Mouse (Mus musculus) limb, embryonic 14.5 days (tissue): ENCODE results near the gene Tmem59l. TPM values are rescaled to one million over a fixed set of nuclear protein-coding genes. Genes with fewer than 3 reads are reported as not detected.
A peak's percentile ranks its signal among the peaks of the same experiment; 100 is the strongest.

Experiments
- ATAC-seq: fragments of 200-750 bp; cut with Nextera tagmentation; 2 replicates; pipeline ENCODE4 v1.8.0; 2017; ENCODE audit warnings: low read depth, moderate number of reproducible peaks, moderate TSS enrichment; ENCODE audit not compliant: low FRiP score
- DNase-seq: peaks from one replicate; pipeline ENCODE4 v3.0.0-alpha.2; 2015; ENCODE audit warnings: low spot score
- H3K27ac ChIP-seq: fragments of 300-500 bp; sonication (generic); replicated peaks from 2 replicates; pipeline ENCODE4 v1.5.1; 2014; ENCODE audit warnings: low read depth, mild to moderate bottlenecking, low read length, moderate library complexity, mixed read lengths
- H3K27me3 ChIP-seq: fragments of 300-500 bp; sonication (generic); 2 replicates; pipeline ENCODE4 v1.6.1; 2014; ENCODE audit warnings: low read length, mixed read lengths; ENCODE audit not compliant: control insufficient read depth, insufficient read depth
- H3K36me3 ChIP-seq: fragments of 300-500 bp; sonication (generic); 2 replicates; pipeline ENCODE4 v1.6.1; 2014; ENCODE audit warnings: mild to moderate bottlenecking, low read length, moderate library complexity, mixed read lengths; ENCODE audit not compliant: control insufficient read depth, insufficient read depth
- H3K4me1 ChIP-seq: fragments of 300-500 bp; sonication (generic); 2 replicates; pipeline ENCODE4 v1.6.1; 2014; ENCODE audit warnings: antibody characterized with exemption, low read length, mixed read lengths; ENCODE audit not compliant: control insufficient read depth, insufficient read depth
- H3K4me2 ChIP-seq: fragments of 300-500 bp; sonication (generic); replicated peaks from 2 replicates; pipeline ENCODE4 v1.6.1; 2014; ENCODE audit warnings: low read depth, mild to moderate bottlenecking, low read length, moderate library complexity; ENCODE audit not compliant: severe bottlenecking
- H3K4me3 ChIP-seq: fragments of 300-500 bp; sonication (generic); replicated peaks from 2 replicates; pipeline ENCODE4 v1.5.1; 2014; ENCODE audit warnings: low read length
- H3K9ac ChIP-seq: fragments of 300-500 bp; sonication (generic); 2 replicates; pipeline ENCODE4 v1.6.1; 2014; ENCODE audit warnings: mild to moderate bottlenecking, low read depth, low read length, moderate library complexity; ENCODE audit not compliant: severe bottlenecking
- H3K9me3 ChIP-seq: fragments of 300-500 bp; sonication (generic); 2 replicates; pipeline ENCODE4 v1.6.1; 2016; ENCODE audit warnings: low read length; ENCODE audit not compliant: control insufficient read depth
- POLR2A ChIP-seq: fragments of 200-500 bp; IDR thresholded peaks from 2 replicates; pipeline ENCODE4 v1.8.0; 2012; ENCODE audit warnings: inconsistent platforms, mild to moderate bottlenecking, moderate library complexity, borderline replicate concordance; ENCODE audit not compliant: insufficient read depth, insufficient read length; ENCODE audit errors: extremely low read depth
- WGBS: fragments of 180-500 bp; shearing (Covaris S2); extraction: QIAGEN DNeasy Blood & Tissue Kit; methylation state at CpG from one replicate; pipeline ENCODE4 v1.1.7; 2014; 5-methylcytosine and 5-hydroxymethylcytosine counted together
- polyA plus RNA-seq, 2 experiments: library from polyadenylated mRNA; depleted of rRNA in 1 of 2; stranded (reverse) in 1 of 2; unstranded in 1 of 2; fragments of >200 nt; fragmentation: Nextera tagmentation in 1 of 2; extraction: Ambion mirVana in 1 of 2; gene quantifications; 2 replicates each; pipeline versions ENCODE4 v1.2.1 to v1.2.3; 2012 to 2014

The Tmem59l gene
- polyA plus RNA-seq, 2 experiments: 13.1 to 15.7 TPM

GRCm38 (mm10) chr8:70452196-70452966, 34.8 kb downstream of the Tmem59l start:
- peaks cover 22% of the 10 kb centered on the region for H3K4me1 ChIP-seq
- H3K4me3 ChIP-seq: no peak overlapping the region
- H3K4me2 ChIP-seq: no peak overlapping the region
- H3K27me3 ChIP-seq: no peaks in the 10 kb centered on the region
- H3K36me3 ChIP-seq: peaks cover 37% of the 10 kb centered on the region
- H3K27ac ChIP-seq: no peak overlapping the region
- DNase-seq: no peak
- H3K9ac ChIP-seq: no peak overlapping the region
- 66% methylated on average over 52 of the region's 52 CpGs for WGBS
- no peaks in the 10 kb centered on the region for H3K9me3 ChIP-seq
- ATAC-seq: no peak
- no peak for TF ChIP-seq POLR2A

GRCm38 (mm10) chr8:70447639-70448420, 39.3 kb downstream of the Tmem59l start:
- H3K4me1 ChIP-seq: peaks cover 25% of the 10 kb centered on the region
- no peak overlapping the region for H3K4me2 ChIP-seq
- no peak for TF ChIP-seq POLR2A
- ATAC-seq: 0 out of 2 replicates have a peak, but pooled peaks have one; percentile 9
- 48% methylated on average over 16 of the region's 19 CpGs for WGBS
- peak; percentile 47 for DNase-seq
- no peak overlapping the region for H3K4me3 ChIP-seq
- no peaks in the 10 kb centered on the region for H3K27me3 ChIP-seq
- peaks cover 36% of the 10 kb centered on the region for H3K36me3 ChIP-seq
- peak overlapping the region; percentile 48; the same call in 1 of the 2 replicates for H3K27ac ChIP-seq
- no peaks in the 10 kb centered on the region for H3K9me3 ChIP-seq
- H3K9ac ChIP-seq: 0 out of 2 replicates have a peak overlapping the region, but pooled peaks have one; percentile 12

- no peak overlapping the region for H3K9ac ChIP-seq
- DNase-seq (no peak), ATAC-seq (no peak)
- no peaks in the 10 kb centered on the region for H3K9me3 ChIP-seq
- 73% methylated on average over 1 of the region's 1 CpGs for WGBS
- no peak overlapping the region for H3K4me3 ChIP-seq
- no peak overlapping the region for H3K27ac ChIP-seq
- peaks cover 17% of the 10 kb centered on the region for H3K36me3 ChIP-seq
- H3K4me2 ChIP-seq: no peak overlapping the region
- H3K27me3 ChIP-seq: no peaks in the 10 kb centered on the region
- TF ChIP-seq POLR2A: no peak
- peaks cover 25% of the 10 kb centered on the region for H3K4me1 ChIP-seq
Measured at GRCm38 (mm10) chr8:70445988-70446387, 41.2 kb downstream of the Tmem59l start.

- no peak overlapping the region for H3K27ac ChIP-seq
- H3K4me1 ChIP-seq: peaks cover 18% of the 10 kb centered on the region
- TF ChIP-seq POLR2A: no peak
- H3K9ac ChIP-seq: no peak overlapping the region
- ATAC-seq (no peak), DNase-seq (no peak)
- WGBS: 83% methylated on average over 4 of the region's 4 CpGs
- H3K4me2 ChIP-seq: no peak overlapping the region
- no peaks in the 10 kb centered on the region for H3K9me3 ChIP-seq
- H3K36me3 ChIP-seq: no peaks in the 10 kb centered on the region
- no peak overlapping the region for H3K4me3 ChIP-seq
- H3K27me3 ChIP-seq: no peaks in the 10 kb centered on the region
Measured at GRCm38 (mm10) chr8:70443326-70443725, 43.8 kb downstream of the Tmem59l start.

- DNase-seq (no peak), ATAC-seq (no peak)
- Histone ChIP-seq H3K36me3 (no peaks in the 10 kb centered on the region), H3K9ac (no peak overlapping the region), H3K4me1 (peaks cover 12% of the 10 kb centered on the region; the same call in 1 of the 2 replicates), H3K4me2 (no peak overlapping the region), H3K4me3 (no peak overlapping the region), H3K9me3 (no peaks in the 10 kb centered on the region), H3K27ac (no peak overlapping the region), H3K27me3 (no peaks in the 10 kb centered on the region)
- 76% methylated on average over 3 of the region's 3 CpGs for WGBS
- no peak for TF ChIP-seq POLR2A
Measured at GRCm38 (mm10) chr8:70441565-70441964, 45.6 kb downstream of the Tmem59l start.
